Mouse (Mus musculus): ENCODE measurements at regions not wholly inside any gene's neighbourhood (a gene's known extent, or its start where the extent isn't known, plus 50 kb on each side); places are given as distances from the start of the nearest gene placed in this dataset.

DNA sequence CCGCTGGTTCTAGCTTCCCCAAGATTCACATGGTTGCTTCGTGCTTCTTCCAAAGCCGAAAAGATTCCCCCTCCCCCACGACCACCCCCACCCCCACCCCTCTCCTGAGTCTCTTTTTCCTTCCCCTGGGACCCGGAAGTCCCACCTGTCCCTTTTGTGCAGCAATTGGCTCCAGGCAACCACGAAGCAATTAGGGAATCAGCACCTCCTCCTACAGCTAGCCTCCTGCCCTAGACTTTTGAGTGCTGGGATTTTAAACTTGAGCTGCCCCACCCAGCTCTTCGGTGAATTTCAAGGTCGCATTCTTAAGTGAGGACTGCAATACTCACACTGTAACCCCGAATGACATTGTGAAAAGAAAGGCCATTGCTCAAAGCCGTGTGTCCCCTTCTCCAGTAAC is 445.9 kb downstream of the Etnk1 start:
- TF ChIP-seq POLR2A (IDR thresholded peaks at IDR 0.05; ENCODE audit: borderline replicate concordance, extremely low read depth, insufficient read depth, insufficient read length, poor library complexity, severe bottlenecking), result no peak
- no peak for TF ChIP-seq CTCF (IDR thresholded peaks at IDR 0.05; ENCODE audit: borderline replicate concordance, extremely low read depth, insufficient read depth, insufficient read length)

Data from brain, embryonic 14.5 days (tissue).